Mouse (Mus musculus) inflammation-experienced regulatory T-cells (primary cell): ENCODE results near the gene 4930433I11Rik. TPM values are rescaled to one million over a fixed set of nuclear protein-coding genes. Genes with fewer than 3 reads are reported as not detected.

Experiments used
- polyA plus RNA-seq, 2 experiments: library from polyadenylated mRNA; unstranded; fragments of 100-300 nt; shearing (Covaris generic); gene quantifications; one replicate each; pipeline ENCODE4 v1.2.1; 2017

The 4930433I11Rik gene
- under 1 TPM in 1 of 2 experiments, not detected in 1; 0.19 TPM for polyA plus RNA-seq

DNA sequence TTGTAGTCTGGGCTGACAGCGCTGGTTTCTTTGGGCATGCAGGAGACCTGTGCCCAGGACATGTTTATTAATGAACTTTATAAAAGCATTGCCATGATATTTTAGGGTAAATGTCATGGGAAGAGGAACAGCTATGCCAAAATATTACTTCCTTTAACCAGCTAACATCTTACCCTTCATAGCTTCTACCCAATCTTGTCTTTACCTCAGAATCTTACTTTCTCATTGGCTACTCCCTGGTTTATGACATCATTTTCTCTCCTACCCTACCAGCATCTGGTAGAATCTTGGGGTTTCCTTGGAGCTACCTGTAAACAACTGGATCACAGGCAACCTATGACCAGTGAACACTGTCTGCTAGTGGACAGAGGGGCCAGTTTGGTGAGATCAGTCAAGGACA is at the start of gene 4930433I11Rik:
Gene 4930433I11Rik, plus strand, starts transcription at position 301 of the 400 bp plus-strand sequence.

DNA sequence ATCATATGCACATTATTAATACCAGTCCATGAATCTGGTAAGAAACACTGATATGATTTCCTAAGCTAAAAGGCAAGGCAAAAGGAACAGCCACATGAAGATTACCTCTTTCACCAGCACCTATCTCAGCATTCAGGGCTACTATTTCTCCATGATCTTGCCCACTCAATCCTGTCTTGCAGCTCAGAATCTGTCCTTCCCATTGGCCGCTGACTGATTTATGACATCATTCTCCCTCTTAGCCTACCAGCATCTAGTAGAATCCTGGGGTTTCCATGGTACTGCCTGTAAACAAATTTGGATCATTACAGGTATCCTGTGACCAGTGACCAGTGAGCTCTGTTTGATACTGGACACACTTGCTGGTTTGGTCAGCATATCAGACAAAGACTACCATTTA is 45.1 kb downstream of the 4930433I11Rik start, which contains the start of gene Gm4884:
Gene Gm4884, plus strand, starts transcription at position 301 of the 400 bp plus-strand sequence.

Other genes with a start within 250 kb of the 4930433I11Rik start
- gene Vstm2b, start 89.2 kb upstream of the 4930433I11Rik start, polyA plus RNA-seq, result under 1 TPM in 1 of 2 experiments, not detected in 1; 0.84 TPM
- not detected for gene Gm4884, start 45.2 kb downstream of the 4930433I11Rik start, polyA plus RNA-seq
- under 1 TPM; 0.07 to 0.24 TPM for gene Gm5592, start 166.3 kb downstream of the 4930433I11Rik start, polyA plus RNA-seq